Mouse (Mus musculus) kidney, postnatal 14 days (tissue): Measurements from ENCODE around the gene Tmem171.

Experiments
- DNase-seq: peaks from one replicate; pipeline ENCODE4 v3.0.0; 2022; ENCODE audit warnings: mixed read lengths

Tmem171 gene

DNA sequence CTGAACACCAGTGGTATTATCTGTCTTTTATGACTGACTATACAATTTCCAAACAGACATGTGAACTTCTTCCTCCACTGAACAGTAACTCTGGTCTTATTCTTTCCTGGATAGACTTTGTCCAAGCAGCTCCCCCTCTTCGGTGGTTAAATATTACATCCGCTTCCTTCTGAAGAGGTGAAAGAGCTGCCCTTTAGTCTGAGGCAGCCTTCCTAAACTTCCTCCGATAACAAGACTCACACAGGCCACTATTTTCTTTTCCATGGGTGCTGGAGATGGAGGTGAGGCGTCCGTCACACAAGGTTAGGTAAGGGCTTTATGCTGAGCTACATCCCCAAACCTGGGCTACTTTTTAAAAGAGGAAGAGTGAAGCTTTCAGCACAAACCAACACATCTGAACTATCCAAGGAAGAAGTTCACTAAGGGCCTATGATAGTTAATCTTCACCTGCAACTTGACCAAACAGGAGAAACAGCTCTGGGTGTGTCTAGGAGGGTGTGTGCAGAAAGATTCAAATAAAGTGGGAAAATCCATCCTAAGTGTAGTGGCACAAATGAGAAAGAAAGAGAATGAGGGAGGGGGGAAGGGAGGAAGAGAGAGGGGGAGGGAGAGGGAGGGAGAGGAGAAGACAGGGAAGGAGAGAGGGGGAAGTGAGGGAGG is 56.0 kb downstream of the Tmem171 start:
- peak; percentile 69 for DNase-seq

DNA sequence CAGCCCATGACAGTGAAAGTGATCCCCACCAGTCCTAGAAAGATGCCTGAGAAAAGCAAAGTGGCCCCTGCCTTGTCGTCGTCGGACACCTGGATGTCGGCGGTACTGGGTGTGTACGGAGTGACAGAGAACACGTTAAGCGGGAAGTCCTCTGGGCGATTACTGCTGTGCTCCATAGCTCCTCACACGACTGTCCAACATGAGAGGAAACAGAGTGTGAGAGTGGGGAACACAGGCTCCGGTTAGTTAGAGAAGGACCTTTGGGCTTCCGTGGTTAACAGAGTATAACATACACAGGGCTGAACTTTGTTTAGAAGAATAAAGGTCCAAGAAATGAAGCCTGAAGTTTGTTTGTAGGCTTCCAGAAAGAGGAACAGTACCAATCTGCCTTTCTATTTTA is 57.5 kb downstream of the Tmem171 start, which contains the start of gene Tmem174:
Gene Tmem174, minus strand, starts transcription at position 266 of the 400 bp plus-strand sequence.
- peak; percentile 75 for DNase-seq

GRCm38 (mm10) chr13:98636571-98636970 is 58.1 kb downstream of the Tmem171 start:
- peak; percentile 34 for DNase-seq
